Mouse (Mus musculus) kidney, postnatal 25 days (tissue): ENCODE measurements around the gene Arsb.
A peak's percentile ranks its signal among the peaks of the same experiment; 100 is the strongest.
"Not testable (repeated sequence)": the region's sequence is repeated elsewhere in the genome, so short reads cannot be mapped to it uniquely, and the experiment has no call there.

Source experiments
- DNase-seq, 2 experiments: peaks; one replicate each; pipeline ENCODE4 v3.0.0; 2021; ENCODE audit warnings: mixed read lengths in 2 of 2

Gene Arsb

GRCm38 (mm10) chr13:93930561-93931340, 159.3 kb downstream of the Arsb start:
- DNase-seq = peak; percentile 37 to 81

DNA sequence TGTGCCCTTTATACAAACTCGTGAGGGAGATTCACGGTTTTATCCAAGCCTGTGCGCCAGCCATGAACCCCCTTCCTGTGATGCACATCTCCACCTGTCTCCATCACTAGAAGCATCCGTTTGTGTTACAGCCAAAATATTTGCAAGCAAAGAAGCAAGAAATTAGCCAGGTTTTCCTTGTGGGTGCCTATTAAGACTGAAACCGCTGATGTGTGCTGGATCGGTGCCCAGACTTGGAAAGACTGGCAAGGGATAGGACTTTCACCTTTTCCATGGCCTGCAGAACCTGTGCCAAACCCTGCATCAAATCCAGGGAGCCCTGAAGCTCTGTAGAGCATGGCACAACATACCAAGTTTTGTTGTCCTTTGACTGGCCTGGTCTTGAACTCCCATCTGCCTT, 165.0 kb downstream of the Arsb start:
- peak; percentile 93 to 95 for DNase-seq

DNA sequence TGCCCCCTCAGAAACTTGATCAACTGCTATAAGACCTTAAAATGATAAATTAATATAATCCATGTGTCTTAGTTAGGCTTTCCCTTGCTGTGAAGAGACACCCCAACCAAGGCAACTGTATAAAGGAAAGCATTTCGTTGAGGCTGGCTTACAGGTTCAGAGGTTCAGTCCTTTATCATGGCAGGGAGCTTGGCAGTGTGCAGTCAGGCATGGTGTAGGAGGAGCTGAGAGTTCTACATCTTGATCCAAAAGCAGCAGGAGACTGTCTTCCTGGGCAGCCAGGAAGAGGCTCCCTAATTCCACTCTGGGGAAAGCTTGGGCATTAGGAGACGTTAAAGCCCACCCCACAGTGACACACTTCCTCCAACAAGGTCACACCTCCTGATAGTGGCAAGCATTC, 166.7 kb downstream of the Arsb start:
- DNase-seq = peak in 1 of 2 experiments; percentile 21

- DNase-seq = no peak
Measured at GRCm38 (mm10) chr13:93939363-93940127, 168.1 kb downstream of the Arsb start.

DNA sequence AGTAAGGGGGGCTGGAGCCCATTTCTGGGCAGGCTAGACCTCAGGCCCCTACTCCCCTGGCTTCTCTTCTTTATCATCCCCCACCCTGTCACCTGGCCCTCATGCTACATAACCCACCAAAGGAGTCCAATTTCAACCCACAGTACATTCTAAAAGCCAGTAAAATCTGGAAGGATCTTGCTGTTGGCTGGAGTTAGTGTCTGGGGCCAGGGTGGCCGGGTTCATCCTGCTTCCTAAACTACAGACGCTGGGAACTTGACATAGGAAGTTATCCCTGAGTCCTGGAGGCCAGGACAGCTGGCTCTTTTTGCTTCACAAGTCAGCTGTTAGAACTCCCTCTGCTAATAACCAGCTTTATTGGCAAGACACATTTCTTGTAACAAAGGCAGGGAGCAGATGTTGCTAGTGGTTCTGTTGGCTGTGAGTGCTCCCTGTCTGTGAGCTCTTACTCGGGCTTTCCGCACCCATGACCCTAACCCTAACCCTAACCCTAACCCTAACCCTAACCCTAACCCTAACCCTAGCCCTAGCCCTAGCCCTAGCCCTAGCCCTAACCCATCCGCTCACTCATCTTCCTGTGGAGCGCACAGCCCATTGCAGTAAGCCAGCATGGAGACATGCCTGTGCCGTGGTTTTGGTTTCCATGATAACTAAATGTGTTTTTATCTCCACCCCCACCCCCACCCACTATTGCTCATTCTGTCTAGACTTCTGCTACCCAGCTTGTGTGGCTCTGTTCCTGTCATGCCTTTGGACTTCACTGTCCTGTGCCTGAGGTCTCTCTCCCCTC, 169.5 kb downstream of the Arsb start:
- peak; percentile 41 to 64 for DNase-seq

GRCm38 (mm10) chr13:93950996-93951395, 179.6 kb downstream of the Arsb start:
- peak; percentile 48 to 64 for DNase-seq

- DNase-seq = no peak
Measured at GRCm38 (mm10) chr13:93951555-93951954, 180.1 kb downstream of the Arsb start.

- no peak for DNase-seq
Measured at GRCm38 (mm10) chr13:93952466-93952865, 181.0 kb downstream of the Arsb start.

DNA sequence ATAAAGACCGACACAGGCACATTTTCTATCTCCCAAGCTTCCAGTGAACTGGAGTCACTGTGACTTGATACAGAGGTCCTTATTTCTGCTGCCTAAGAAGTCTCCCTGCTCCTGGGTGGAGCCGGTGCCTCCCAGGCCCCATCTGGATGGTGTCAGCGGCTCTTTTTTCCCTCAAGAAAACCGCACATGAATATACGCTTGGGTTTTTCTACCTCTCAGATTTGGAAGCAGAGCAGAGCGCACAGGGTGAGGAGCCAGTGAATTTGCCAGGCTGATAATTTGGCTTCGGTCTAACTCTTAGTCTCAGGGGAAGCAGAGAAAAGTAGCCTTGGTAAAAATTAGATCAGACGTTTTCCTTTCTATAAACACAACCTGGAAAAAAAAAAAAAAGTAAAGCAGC, 186.5 kb downstream of the Arsb start:
- DNase-seq = no peak

DNA sequence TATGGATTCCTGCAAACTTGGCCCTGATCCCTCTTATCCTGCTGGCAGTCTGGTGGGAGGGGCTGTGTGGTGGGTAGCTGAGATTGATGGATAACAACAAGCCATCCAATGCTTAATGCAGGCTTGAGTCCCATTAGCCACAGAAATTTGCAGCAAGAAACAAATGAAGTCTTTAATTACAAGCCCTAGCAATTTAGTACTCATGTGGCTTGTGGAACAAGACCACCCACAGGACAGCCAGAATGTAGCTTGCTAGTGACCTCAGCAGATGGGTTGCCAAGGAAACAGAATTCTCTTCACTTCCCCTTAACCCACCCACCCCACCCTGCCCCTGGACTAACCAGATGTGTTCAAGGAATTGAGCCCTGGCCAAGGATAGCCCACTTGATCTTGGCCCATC, 194.8 kb downstream of the Arsb start:
- DNase-seq = no peak

DNA sequence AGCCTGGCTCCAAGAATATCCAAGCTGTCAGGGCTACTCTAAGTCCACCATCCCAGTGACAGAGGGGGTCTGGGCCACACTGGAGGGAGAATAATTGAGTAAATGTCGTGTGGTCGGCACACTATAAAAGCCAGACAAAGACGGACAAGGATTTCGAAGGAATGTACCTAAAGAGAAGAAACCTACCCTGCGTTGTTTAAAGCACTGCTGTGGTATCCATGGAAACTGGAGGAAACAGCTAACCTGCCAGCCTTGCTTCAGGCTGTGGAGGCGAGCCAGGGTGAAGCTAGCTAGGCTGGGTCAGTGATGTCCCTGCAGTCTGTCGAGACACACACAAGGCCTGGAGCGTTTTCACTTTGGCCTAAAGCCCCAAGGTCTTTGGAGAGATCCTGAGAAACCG, 195.7 kb downstream of the Arsb start:
- no peak for DNase-seq

DNA sequence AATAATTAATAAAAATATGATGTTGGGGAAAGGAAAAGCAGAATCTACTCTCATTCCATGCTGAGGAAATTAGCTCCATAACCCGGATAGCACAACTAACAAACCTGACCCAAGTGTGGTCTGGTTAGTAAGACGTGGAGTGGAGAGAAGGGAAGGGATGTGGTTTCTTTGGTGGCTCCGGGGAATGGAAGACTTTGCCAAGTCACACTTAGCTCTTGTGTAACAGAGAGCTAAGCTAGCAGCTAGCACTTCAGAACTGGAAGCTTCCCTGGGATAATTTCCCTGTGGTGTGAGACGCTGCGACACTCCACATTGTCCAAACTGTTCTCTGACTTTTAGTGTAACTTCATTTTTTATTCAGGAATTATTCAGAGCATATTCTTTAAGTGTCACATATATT, 198.7 kb downstream of the Arsb start:
- DNase-seq = no peak

GRCm38 (mm10) chr13:93972423-93972822, 201.0 kb downstream of the Arsb start:
- no peak for DNase-seq

DNA sequence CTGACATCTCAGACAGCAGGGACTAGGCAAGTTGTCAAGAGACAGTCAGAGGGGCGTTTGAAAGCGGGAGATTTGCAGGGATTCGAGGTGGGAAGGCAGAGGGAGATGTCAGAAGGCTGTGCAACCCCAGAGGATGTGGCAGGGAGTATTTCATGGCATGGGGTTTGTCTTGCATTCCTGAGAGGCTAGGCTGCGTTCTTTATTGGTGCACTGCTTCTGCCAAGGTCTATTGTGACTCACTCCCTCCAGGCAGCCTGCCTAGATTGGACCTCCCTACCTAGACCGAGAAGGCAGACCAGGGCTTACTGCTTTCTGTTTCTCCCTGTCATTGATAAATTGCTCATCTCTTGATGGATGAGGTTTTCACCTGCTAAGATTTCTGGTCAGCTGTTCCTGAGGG, 204.2 kb downstream of the Arsb start:
- no peak for DNase-seq

DNA sequence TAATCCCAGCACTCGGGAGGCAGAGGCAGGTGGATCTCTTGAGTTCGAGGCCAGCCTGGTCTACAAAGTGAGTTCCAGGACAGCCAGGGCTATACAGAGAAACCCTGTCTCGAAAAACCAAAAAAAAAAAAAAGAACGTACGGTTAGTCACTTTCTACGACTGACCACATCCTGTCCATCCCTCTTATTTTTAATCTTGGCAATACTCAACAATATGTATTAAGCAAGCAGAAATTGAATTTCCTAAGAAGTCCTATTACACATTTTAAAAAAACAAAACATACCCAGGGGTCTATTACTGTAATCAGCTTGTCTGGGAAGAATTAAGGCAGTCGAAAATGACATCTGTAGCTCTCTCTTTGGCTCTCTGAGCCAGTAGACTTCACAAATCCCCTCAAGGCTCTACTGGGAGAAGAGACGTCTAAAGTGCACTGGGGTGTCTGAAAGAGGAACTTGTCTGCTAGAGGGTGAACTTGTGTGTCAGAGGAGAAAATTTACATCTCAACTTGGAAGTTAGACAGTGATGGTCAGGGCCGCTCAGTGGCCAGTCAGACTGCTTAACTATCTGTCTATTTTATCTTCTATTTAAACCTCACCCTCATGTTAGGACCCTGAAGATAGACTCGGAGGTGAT, 205.6 kb downstream of the Arsb start:
- no peak for DNase-seq

- DNase-seq = peak; percentile 12 to 52
Measured at GRCm38 (mm10) chr13:93978703-93979495, 207.5 kb downstream of the Arsb start.

- no peak for DNase-seq
Measured at GRCm38 (mm10) chr13:93979754-93980153, 208.3 kb downstream of the Arsb start.

DNA sequence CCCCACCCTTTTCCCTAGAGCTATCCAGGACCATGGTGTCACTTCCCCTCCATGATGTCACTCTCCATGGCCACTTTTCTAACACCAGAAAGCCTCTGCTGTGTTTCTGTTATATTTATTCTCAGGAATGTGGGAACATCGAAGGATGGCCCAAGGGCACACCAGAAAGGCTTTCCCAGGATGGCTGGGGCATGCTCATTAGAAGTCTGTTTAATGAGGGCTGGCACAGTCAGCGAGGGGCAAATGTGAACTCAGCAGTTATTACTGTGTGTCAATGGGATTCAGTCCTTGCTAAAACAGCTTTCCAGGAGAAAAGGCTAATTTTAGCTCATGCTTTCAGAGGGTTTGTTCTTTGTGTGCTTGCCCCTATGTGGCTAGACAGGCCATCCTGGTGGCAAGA, 213.1 kb downstream of the Arsb start:
- no peak for DNase-seq

DNA sequence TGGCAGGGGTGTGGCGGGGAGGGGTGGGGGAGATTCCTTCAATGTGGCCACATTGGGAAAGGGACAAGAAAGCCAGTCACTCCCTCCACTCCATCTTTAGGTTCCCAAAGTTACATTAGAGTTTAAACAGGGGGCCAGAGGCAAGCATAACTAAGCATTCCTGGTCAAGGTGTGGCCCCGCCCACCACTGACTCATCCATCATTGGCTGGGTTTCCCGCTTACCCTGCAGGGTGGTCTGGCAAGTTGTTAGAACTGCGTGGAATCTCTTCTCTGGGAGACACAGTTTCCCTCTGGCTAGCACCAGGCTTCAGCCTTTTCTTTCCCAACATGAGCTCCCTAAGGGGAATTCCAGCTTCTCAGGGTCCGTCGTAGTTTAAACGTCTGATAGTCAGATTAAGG, 213.8 kb downstream of the Arsb start:
- no peak for DNase-seq

DNA sequence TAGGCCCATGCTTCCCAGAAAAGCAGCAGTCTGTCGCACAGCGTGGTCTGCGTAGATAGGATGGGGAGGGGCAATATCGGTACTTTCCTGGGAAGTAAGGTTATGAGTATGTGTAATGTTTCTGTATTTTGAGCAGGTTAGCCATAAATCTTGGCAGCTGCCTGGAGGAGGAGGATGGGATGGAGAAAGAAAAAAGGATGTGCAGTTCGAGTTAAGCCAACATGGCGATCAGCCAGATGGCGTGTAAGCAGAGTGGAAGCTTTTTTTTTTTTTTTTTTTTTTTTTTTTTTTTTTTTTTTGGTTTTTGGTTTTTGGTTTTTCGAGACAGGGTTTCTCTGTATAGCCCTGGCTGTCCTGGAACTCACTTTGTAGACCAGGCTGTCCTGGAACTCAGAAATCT, 214.3 kb downstream of the Arsb start:
- DNase-seq = not testable (repeated sequence)

GRCm38 (mm10) chr13:93987611-93988010, 216.2 kb downstream of the Arsb start:
- no peak for DNase-seq

GRCm38 (mm10) chr13:93989208-93989607, 217.8 kb downstream of the Arsb start:
- peak in 1 of 2 experiments; percentile 13 for DNase-seq
